Mouse (Mus musculus) fat pad, adult 2 months (tissue): ENCODE data around the gene Akip1.

ENCODE experiments used
- DNase-seq: peaks from one replicate; pipeline ENCODE4 v3.0.0-alpha.2; 2011; ENCODE audit warnings: low read depth, low spot score; ENCODE audit errors: extremely low read depth

The Akip1 gene

DNA sequence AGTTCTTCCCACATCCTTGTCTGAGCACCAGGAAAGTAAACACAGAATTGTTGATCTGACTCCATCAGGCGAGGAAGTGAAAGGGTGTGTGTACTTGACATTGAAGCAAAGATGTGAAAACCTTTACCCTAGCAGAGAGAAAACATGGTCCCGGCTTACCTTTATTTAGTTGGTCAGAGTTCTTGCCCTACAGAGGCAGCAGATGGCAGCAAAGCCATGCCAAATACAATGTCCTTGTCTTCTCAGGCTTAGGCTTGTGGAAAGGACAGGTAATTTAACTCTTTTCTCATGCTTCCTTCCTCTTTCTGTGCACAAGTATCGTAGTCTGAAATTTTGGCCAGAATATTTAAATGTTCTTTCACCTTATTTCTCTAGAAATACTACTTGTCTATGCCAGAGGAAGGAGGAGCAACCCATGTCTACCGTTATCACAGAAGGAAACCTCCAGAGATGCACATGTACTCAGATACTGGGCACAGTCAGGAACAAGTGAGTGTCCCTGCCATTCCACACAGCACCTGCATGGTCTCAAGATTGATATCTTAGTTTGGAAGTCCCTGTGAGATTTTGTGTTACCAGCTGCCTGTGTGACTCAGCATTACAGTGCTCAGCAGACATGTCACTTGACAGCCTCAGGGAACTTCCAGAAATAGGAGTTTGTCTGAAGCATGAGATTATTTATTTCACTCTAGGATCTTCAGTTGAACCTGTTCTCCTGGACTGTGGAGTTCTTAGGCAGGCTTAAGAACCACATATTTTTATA, 3.7 kb downstream of the Akip1 start:
- no peak for DNase-seq

DNA sequence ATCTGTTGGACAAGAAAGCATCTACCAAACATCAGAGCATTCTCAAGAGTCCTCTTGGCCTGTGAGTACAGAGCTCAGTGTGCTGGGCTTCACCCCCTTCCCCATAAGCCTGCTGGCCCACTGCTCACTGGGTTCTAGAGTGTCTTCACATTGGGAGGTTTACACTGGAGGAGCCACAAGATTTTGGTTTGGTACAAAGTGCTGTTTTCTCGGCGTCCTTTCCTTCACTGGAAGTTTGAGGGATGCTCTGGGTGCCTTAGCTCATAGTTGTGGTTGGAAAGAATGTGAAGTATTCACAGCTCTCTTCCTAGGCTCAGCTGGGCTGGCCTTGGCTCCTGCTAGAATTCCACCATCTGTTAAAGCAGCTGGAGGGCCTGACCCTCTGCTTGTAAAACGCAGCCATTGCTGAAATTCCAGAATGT, 5.5 kb downstream of the Akip1 start:
- no peak for DNase-seq

DNA sequence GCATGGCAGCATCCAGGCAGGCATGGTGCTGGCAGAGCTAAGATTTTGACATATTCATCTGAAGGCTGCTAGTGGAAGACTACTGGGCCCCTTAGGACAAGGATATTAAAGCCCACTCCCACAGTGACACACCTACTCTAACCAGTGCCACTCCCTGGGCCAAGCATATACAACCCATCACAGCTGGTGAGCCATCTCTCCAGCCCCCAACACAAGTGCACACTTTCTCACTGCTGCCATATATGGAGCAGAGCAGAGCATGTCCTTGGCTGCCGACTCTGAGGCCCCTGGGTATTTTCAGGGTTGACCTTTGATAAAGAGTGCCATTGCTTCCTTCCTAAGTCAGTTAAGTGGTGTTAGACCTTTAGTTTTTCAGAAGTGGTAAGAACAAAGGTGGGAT, 6.6 kb downstream of the Akip1 start:
- DNase-seq: no peak

DNA sequence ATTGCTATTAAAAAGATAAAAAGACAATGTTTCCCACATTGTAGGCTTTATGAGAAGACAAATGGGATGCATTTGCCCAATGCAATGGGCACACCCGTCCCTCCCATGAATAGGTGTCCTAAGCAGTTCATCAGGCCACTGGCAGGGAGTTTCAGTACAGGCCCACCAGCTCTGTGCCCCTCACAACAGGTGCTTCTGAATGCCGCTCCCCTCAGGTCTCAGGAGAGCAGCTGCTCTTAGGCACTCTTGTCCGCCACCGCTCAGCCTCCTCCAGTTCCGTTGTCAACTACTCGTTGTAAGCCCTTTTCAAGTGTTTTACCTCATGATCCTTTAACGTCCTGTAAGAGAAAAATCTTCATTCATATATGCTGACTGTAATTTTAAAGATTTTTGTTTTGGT, 8.7 kb downstream of the Akip1 start:
- no peak for DNase-seq

DNA sequence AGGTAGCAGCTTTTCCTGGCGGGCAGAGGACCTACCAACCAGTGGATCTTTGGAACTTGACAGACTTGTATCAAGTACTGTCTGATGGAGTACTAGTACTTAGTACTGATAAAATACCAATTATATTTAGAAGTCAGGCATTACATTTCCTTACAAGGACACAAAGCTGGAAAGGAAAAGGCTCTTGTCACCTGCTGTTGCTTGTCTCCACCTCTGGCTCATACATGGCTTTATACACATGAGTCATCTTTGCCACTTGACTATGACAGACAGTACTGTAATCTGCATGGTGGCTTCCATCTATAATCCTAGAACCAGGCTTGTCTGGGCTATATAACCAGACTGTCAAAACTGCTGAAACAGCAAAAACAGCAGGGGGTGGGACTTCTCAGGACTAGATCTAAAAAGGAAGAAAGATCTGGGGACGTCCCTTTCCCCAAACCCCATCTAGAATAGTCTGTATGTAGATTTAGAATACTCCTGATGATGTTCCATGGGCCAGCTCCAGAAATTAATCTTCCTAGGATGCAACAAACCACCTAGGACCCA, 10.0 kb downstream of the Akip1 start:
- DNase-seq: no peak

DNA sequence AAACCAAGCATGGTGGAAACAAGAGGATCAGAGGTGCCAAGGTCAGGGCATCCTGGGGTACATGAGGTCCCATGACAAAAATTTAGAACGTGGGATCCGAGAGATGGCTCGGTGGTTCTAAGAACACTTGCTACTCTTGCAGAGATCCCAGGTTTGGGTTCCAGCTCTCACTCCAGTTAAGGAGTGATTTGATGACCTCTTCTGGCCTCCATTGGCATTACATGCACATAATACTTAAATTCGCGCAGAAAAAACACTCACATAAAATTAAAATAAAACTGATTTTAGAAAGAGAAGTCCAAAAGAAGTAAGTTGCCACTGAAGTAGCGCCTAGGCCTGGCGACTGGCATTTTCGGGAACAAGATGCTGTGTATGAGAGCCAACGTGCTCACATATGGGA, 15.8 kb downstream of the Akip1 start:
- DNase-seq: no peak

DNA sequence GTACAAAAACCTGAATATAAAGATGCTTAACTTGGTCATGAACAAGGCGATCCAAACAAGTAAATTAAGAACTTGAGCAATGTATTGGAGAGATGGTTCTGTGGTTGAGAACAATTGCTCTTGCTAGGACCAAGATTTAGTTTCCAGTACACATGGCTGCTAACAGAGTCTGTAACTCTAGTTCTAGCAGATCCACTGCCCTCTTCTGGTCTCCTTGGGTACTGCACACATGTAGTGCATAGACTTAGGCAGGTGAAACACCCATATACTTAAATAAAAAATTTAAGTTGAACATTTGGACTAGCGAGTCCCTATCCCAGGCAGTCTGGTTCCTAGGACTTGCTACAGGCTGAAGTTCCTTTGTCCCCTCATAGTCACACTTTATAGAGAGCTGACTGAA, 19.1 kb downstream of the Akip1 start:
- no peak for DNase-seq

DNA sequence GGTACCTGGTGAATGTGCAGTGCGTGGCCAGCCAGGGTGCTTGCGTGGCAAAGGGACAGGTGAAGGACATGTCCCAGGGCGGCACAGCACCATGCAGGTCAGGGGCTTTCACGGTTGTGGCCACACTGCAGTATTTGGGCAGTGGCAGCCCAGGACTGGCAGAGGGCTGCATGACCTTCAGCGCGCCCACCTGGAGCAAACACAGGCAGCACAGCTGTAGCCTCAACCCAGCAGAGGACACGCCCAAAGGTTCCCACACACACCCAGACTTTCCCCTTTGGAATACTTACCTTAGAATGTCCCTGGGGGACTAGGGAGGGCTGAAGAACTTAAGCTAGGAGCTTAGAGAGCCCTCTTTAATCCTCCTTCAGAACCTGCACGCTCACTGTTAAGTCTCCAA, 19.6 kb downstream of the Akip1 start:
- no peak for DNase-seq

DNA sequence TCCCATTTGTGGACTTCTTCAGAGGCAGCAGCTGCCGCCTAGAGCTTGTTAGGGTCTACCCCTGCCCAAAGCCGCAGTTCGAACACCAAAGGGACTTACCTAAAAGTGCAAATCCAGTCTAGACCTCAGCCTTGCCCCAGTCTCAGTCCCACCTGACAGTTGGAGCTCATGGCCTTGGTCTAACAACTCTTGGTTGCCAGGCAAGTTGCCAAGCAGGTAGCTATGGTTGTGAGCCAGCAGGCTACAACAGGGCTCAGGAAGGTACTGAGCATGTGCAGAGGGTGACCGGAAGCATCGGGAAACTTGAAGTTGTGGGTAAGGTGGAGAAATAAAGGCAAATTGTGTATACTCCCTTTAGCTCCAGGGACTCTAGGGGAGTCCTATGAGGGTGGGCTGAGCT, 20.2 kb downstream of the Akip1 start, which contains the start of gene BC051019:
TSS of gene BC051019 (minus strand) at position 154 of the 400 bp plus-strand sequence.
- no peak for DNase-seq

DNA sequence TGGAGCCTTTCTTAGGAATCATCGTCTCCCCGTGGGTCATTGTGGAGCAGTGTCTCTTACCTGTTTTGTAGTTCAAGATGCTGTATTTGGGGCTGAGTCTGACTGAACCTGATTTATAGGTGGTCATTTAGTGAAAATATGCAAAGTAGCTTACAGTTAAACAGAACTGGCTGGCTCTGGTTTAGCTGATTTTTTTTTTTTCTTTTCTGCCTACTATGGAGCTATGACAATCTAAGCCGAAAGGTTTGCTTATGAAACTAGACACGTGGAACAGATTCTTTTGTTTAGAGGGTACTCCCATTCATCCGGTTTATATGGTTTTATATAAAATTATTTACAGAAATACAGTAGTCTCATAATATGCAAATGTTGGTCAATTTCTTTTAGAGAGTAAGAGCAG, 28.1 kb downstream of the Akip1 start, which contains the start of gene Ascl3:
TSS of gene Ascl3 (minus strand) at position 101 of the 400 bp plus-strand sequence.
- no peak for DNase-seq

DNA sequence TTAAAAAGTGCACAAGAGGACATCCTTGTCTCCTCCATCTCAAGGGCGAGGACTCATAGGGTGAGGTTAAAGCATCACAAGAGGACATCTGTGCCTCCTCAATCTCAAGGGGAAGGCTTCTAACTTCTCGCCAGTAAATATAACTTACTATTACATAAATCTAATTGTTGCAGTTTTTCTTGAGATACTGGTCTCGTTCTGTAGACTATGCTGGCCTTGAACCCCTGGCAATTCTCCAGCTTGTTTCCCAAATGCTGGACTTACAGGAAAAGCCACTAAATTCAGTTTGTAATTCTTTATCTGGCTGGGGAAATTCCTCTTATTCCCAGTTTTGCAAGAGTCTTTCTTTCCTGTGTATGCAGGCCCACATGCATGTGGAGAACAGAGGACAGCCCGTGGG, 31.3 kb downstream of the Akip1 start:
- no peak for DNase-seq

DNA sequence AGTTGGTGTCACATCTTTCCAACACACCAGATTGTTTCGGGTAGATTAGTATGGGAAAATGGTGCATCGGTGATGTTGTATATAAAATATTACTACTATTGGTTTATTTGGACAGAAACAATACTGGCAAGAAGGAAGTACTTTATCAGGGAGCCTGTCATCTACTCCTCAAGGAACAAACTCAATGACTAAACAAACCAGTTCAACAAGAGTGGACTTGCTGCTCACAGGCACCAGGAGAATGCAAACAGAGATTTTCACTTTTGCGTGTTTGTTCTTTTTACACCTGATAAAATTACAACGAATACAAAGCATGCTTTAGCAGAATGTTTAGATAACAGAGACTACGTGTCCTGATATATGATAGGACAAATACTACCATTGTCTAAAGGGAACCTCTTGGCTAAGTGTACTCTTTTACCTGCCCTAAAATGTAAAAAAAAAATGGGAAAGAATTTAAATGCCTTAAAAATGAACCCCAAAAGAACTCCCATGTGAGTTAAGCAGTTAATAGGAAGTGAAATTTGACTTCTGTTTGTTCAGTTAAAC, 36.4 kb downstream of the Akip1 start:
- DNase-seq: no peak

DNA sequence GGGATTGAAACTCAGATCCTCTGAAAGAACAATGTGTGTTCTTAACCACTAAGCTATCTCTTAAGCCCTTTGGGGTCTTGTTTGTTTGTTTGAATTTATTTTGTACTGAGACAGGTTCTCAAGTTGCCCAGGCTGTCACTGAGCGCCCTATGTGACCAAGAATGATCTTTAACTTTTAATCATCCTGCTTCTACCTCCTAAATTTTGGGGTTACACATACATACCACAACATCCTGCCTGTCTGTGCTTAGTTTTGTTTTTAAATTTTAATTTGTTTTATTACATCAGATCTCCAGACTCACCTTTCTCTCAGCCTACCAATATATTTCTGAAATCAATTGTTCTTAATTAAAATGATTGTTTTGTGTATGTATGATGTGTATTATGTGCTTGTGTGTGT, 37.6 kb downstream of the Akip1 start:
- no peak for DNase-seq

DNA sequence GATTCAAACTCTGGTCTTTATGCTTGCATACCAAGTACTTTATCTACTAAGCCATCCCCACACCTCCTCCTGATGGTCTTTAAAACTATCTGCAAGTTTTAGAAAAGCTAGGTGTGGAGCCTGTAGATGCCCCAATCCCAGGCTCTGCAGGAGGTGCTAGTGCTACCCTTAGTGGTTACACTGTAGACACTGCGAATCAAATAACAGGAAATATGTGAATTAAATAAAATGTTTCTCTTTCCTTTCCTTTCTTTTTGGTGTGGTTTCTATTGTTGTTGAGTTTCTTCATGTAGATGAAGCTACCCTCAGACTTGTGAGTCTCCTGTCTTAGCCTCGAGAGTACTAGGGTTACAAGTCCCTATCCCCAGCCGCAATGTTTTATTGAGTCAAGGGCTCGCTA, 38.2 kb downstream of the Akip1 start:
- no peak for DNase-seq

DNA sequence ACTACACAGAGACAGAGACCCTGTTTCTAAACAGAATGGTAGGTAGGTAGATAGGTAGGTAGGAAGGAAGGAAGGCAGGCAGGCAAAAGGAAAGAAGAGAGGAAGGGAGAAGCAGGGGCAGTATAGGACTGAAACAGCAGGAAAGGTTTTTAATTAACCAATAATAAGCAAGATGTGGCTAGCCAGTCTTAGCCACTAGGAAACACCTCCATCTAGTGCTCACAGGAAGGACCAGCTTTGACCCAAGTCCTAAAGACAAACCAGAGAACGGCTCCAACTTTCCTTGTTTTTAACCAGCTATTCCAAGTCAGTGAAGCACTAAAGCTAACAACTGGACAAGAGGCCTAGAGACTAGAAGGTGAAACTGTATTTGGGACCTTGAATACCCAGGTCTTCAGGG, 44.3 kb downstream of the Akip1 start:
- DNase-seq: no peak

DNA sequence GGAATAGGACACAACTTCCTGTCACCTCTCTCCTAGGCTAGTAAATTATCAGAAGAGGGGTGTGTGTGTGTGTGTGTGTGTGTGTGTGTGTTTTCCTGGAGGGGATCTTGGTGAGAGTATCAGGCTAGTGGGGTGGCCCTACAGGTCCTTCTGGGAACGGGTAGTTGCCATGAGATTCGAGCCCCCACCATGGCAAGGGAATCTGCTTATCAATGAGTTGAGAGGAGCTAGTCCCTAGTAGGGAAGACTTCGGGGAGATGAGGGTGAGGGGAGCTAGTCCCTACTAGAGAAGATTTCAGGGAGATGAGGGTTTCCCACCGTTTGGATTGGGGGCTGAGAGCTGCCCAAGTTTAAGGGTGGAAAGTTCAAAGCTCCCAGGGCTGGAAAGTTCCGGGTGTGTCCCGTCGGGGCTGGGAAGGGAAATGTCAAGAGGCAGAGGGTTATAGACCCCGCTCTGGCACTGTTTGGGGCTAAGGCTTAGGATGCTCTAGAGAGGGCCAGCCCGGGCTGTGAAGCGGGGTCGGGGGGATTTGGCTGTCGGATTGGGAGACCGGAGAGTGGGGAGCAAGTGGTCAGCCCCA, 48.0 kb downstream of the Akip1 start:
- DNase-seq: no peak

DNA sequence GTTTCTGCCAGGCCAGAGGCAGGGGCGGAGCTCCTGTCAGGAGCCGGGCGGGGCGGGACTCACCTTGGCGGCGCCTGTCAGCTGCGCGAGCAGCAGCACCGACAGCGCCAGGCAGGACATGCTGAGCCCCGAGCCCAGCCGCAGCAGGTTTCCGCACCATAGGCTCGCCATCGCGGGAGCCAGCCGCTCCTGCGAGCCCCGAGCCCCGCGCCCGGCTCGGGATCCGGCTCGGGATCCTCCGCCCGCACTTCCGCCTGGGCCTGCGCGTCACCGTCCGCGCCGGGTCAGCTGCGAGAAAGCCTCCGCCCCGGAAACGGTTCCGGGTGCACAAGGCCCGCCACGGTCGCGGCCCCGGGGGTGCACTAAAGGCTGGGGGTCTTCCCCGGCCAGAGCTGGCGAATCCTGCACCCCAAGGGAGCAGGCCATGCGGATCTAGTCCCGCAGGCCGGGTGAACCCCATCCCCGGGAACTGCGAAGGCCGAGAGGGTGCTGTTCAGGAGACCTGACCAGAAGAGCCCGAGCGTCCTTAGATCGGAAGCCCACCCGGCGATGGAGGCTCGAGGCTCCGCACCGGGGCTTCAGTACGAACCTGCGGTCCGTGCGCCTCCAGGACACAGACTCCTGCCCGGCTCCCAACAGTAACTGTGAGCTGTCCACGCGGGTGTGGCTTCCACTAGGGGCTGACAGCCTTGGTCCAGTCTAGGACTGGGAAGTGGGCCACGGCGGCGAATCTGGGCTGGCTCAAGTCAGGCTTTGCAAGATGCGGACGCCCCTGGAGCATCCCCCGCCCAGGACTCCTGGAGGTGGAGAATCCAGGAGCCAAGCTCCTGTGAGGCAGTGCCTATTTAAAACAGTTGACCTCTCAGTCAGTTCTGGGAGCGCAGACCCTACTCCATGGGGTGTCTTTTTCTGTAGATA, 48.8 kb downstream of the Akip1 start, which contains the start of gene Tmem9b:
TSS of gene Tmem9b (minus strand) at position 868 of the 918 bp plus-strand sequence.
- no peak for DNase-seq

DNA sequence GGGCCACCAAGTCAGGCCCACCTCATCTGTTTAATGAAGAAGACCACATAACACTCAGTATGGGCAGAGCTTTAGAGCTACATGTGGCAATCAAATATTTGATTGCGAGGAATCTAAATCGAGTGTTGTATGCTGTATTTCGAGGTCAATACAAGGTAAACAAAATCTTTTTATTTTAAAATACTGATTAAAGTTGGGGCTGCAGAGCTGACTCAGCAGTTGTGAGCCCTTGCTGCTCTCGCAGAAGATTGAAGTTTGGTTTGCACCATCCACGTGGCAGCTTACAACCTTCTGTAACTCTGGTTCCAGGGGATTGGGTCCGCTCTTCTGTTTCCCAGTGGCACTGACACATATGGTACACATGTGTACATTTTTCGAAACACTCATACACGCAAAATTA, 50.5 kb downstream of the Akip1 start:
- no peak for DNase-seq

DNA sequence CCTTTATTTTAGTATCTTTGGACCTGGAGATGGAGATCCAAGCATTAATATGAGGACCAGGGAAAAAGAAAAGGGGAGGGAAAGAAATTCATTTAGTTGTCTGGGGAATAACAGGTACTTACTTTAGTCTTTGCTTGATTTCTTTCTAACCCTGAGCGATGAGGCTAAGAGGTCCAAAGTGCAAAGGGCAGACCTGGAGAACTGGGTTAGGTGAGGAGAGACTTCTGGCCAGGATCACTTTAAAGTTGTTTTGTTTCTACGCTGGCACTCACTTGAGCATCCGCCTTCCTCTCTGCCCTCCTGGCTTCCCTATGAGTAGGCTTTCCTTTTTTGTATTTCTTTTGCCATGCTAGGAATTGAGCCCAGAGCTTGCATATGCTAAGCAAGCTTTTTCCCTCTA, 52.8 kb downstream of the Akip1 start:
- DNase-seq: no peak
